Mouse (Mus musculus): ENCODE data around the gene Gm26727.
"Not testable (repeated sequence)": the region's sequence is repeated elsewhere in the genome, so short reads cannot be mapped to it uniquely, and the experiment has no call there.

Gene Gm26727
- long read RNA-seq, experiment 1 = 0 reads
- long read RNA-seq, experiment 2 = 0 reads

GRCm38 (mm10) chr2:67433081-67433480, at the start of gene Gm26727:
TSS of gene Gm26727 (minus strand) at chr2:67433181.
- intact Hi-C loops (cut with DNase I) = no loop called here

GRCm38 (mm10) chr2:67481051-67481450, 48.1 kb upstream of the Gm26727 start:
- intact Hi-C loops (cut with DNase I) = loop anchor here (10.0 kb wide), 1 partner anchor 256 kb away; no protein-coding TSS in a partner anchor

GRCm38 (mm10) chr2:67477753-67478152, 44.8 kb upstream of the Gm26727 start:
- intact Hi-C loops (cut with DNase I) = loop anchor here (2.0 kb wide), 1 partner anchor 515 kb away; no protein-coding TSS in a partner anchor

DNA sequence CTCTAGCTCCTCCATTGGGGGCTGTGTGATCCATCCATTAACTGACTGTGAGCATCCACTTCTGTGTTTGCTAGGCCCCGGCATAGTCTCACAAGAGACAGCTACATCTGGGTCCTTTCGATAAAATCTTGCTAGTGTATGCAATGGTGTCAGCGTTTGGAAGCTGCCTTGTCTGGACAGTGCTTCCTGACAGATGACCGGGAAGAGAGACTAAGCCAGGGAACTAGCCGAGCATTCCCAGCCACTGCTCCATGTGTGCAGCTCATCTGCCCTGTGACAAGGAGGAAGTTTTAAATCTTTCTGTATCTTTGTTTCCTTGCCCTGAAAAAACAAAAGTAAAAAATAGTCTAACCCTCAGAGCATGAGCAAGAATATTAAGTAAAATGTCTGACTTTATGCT, 37.0 kb upstream of the Gm26727 start:
- intact Hi-C loops (cut with DNase I) = not testable (repeated sequence)

DNA sequence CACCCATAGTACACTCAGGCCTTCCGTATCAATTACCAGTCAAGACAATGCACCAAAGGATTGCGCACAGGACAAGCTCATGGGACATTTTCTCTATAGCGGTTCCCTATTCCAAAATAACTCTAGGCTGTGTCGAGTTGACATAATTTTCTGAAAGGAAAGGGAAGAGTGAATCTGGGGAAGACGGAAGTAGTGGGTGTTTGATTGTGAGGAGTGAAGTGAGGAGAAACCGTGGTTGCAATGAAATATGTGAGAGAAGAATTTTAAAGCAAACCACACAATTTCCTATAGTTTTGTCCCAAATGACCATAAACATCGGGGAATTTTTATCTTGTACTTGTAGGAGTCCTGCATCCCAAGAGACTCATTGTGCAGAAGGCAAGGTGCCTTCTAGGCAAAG, 34.1 kb upstream of the Gm26727 start:
- intact Hi-C loops (cut with DNase I) = no loop called here

GRCm38 (mm10) chr2:67460857-67461256, 27.9 kb upstream of the Gm26727 start:
- intact Hi-C loops (cut with DNase I) = no loop called here

- intact Hi-C loops (cut with DNase I) = no loop called here
Observed at GRCm38 (mm10) chr2:67447206-67447605, 14.2 kb upstream of the Gm26727 start.

DNA sequence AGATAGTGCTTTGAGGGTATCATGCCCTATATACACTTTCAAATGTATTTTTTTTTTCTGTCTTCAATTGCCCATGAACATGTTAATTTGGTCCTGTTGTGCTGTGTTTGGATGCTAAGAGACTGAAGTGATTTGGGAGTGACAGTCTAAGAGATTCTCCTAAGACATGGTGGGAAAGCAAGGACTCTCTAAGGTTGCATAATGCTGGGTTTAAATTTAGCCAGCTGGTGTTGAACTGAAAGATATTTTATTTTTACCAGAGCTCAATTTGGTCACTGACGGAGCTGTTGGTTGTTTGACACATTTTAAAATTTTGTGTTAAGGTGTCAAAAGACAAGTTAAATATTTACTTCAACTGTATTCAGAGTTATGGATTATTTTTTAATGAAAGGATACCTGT, 13.8 kb upstream of the Gm26727 start:
- intact Hi-C loops (cut with DNase I) = no loop called here

DNA sequence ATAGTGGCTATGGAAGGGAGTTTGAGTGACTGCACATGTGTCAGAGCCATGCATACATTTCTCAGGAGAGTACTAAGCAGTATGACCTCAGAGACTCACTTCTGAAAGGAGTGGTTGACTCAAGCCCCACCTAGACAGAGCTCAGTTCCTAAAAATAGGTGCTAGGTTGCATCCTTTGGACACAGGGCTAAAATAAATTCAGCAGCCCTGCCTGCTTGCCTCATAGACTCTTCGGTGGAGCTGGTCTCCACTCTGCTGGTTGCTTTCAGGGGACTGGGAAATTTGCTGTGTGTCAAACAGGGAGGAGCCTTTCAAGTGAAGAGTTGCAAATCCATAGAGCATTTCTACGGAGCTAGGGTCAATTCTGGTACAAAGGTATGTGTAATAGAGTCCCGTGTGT, 12.8 kb upstream of the Gm26727 start, which contains the start of gene Xirp2:
Xirp2 (plus strand) TSS at position 223 of the 400 bp plus-strand sequence.
- intact Hi-C loops (cut with DNase I) = no loop called here

- intact Hi-C loops (cut with DNase I) = no loop called here
Observed at GRCm38 (mm10) chr2:67438309-67438708, 5.3 kb upstream of the Gm26727 start.

DNA sequence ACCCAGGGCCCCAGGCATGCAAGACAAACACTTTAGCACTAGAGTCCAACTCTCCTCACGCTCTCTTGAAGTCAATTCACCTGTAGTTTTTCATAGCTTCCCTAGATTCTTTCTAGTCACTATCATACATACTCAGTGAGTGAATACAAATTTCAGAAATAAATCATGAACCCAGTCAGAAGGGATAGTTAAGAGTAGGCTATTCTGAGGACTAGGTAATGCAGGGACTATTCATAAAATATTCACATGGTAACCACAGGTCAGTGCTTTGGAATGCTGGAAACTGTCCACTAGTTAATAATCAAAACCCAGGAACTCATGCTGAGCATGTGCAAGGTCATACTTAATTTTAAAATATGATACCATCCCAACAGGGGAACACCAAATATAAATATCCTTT, 10.2 kb downstream of the Gm26727 start:
- intact Hi-C loops (cut with DNase I) = no loop called here

DNA sequence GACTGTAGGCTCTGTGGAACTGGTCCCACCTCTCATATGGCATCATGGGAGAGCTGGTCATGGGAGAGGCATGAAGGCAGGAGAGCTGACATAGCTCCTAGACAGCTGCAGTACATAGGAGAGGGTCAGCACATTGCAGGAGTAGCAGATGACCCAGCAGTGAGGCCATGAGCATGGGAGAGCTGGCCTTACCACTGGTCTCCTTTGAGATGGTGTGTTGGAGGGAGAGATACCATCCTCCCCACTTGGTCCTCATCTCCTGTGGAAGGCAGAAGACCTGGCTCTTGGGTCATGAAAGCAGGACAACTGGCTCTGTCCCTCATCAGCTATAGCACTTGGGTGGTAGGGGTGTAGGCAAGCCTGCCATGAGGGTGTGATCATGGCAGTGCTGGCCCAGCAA, 12.1 kb downstream of the Gm26727 start:
- intact Hi-C loops (cut with DNase I) = no loop called here

GRCm38 (mm10) chr2:67413425-67413824, 19.6 kb downstream of the Gm26727 start, which contains the start of gene Gm21830:
TSS of gene Gm21830 (plus strand) at chr2:67413725.
- intact Hi-C loops (cut with DNase I) = not testable (repeated sequence)
